Mouse (Mus musculus): ENCODE results near the gene Pi4k2a. TPM values are rescaled to one million over a fixed set of nuclear protein-coding genes. Genes with fewer than 3 reads are reported as not detected.

Pi4k2a gene
- polyA plus RNA-seq, 2 experiments, result 8.6 to 9.1 TPM

DNA sequence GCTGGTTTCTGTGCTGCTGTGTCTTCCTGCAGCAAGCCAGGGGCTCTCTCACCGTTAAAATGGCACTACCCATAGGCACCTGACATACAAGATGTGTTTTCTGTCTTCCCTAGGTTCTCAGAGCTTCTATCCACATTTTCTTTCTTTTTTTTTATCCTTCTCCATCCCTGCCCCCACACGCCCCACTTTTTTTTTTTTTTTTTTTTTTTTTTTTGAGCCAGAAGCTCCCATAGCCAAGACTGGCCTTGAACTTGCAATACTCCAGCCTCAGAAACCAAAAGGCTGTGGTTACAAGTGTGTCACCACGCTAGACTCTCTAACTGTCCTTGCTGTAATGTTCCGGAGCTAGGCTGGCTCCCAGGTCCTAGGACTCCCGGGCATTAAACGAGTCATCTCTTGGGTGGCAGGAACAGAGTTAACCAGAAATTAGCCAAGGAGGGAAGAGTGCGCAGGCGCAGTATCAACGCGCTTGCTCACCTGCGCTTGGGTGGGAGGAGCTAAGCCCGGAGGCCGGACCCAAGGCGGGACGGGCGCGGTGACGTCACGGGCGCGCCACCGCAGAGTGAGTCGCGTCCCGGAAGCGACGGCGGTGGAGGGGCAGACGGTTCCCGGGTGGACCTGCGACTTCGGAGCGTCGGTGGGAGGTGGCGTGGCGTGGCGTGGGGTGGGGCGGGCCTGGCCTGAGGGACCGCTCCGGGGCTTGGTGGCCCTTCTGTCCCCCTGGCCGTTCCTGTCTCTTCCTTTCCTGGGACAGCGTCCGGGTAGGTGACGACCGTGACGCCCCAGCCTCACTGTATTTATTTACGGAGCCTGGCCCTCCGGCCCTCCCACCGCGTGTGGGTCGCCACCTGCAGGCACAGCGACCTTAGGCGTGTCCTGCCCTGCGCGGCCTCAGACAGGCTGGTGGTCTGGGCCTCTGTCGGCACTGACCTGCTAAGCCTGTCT lies 80.0 kb downstream of the Pi4k2a start:
- Histone ChIP-seq H3K4me2 (ENCODE audit: low read depth) (peak overlapping the region; percentile 87), H3K27me3 (ENCODE audit: control insufficient read depth, insufficient read depth, low read length) (peaks cover 6% of the 10 kb centered on the region), H3K36me3 (replicated peaks; ENCODE audit: control insufficient read depth, insufficient read depth, low read depth) (no peaks in the 10 kb centered on the region), H3K4me3 (ENCODE audit: insufficient read depth in 1 of 2, low read depth in 2 of 2, low read length in 2 of 2) (peak overlapping the region; percentile 64 to 71), H3K9me3 (ENCODE audit: control insufficient read depth, low read length) (no peaks in the 10 kb centered on the region), H3K9ac (replicated peaks) (peak overlapping the region; percentile 81), H3K4me1 (replicated peaks; ENCODE audit: control insufficient read depth in 2 of 2, insufficient read depth in 2 of 2, low read length in 1 of 2) (peaks cover 12 to 25% of the 10 kb centered on the region in 2 experiments), H3K27ac (peak overlapping the region; percentile 46)
- 1% methylated on average over 54 of the region's 56 CpGs for WGBS (ENCODE audit: insufficient replicate concordance)
- peak; percentile 90 for ATAC-seq (ENCODE audit: insufficient read depth)
- TF ChIP-seq EP300 (IDR thresholded peaks at IDR 0.05; ENCODE audit: low read depth) (no peak), CTCF (IDR thresholded peaks at IDR 0.05; ENCODE audit: low read depth) (peak; percentile 24; the same call in 1 of the 2 replicates)
- DNase-seq (ENCODE audit: low read depth in 3 of 3, low spot score in 3 of 3), result peak; percentile 87 to 91 (median 89)

Other genes starting within 250 kb of the Pi4k2a start
- gene Frat2, start 242.3 kb upstream of the Pi4k2a start, polyA plus RNA-seq (2012; rRNA removed), result 5.2 and 5.4 TPM in 2 replicates
- gene Frat2, start 242.3 kb upstream of the Pi4k2a start, polyA plus RNA-seq (2014; fragmentation: Nextera tagmentation; extraction: Ambion mirVana), result 2.9 and 3.4 TPM in 2 replicates
- 4.8 and 6.0 TPM in 2 replicates for gene Rrp12, start 194.3 kb upstream of the Pi4k2a start, polyA plus RNA-seq (2012; rRNA removed)
- 5.0 and 7.4 TPM in 2 replicates for gene Rrp12, start 194.3 kb upstream of the Pi4k2a start, polyA plus RNA-seq (2014; fragmentation: Nextera tagmentation; extraction: Ambion mirVana)
- gene Pgam1, start 178.5 kb upstream of the Pi4k2a start, polyA plus RNA-seq (2012; rRNA removed), result 100.0 and 123 TPM in 2 replicates
- 172 and 190 TPM in 2 replicates for gene Pgam1, start 178.5 kb upstream of the Pi4k2a start, polyA plus RNA-seq (2014; fragmentation: Nextera tagmentation; extraction: Ambion mirVana)
- gene Exosc1, start 157.0 kb upstream of the Pi4k2a start, polyA plus RNA-seq (2012; rRNA removed), result 17.9 and 20.4 TPM in 2 replicates
- 38.8 and 40.1 TPM in 2 replicates for gene Exosc1, start 157.0 kb upstream of the Pi4k2a start, polyA plus RNA-seq (2014; fragmentation: Nextera tagmentation; extraction: Ambion mirVana)
- gene Zdhhc16, start 157.0 kb upstream of the Pi4k2a start, polyA plus RNA-seq (2012; rRNA removed), result 25.6 and 27.0 TPM in 2 replicates
- 25.9 and 28.5 TPM in 2 replicates for gene Zdhhc16, start 157.0 kb upstream of the Pi4k2a start, polyA plus RNA-seq (2014; fragmentation: Nextera tagmentation; extraction: Ambion mirVana)
- gene Mms19, start 109.3 kb upstream of the Pi4k2a start, polyA plus RNA-seq (2012; rRNA removed), result 18.2 and 18.5 TPM in 2 replicates
- gene Mms19, start 109.3 kb upstream of the Pi4k2a start, polyA plus RNA-seq (2014; fragmentation: Nextera tagmentation; extraction: Ambion mirVana), result 10.4 and 10.8 TPM in 2 replicates
- 4.2 and 4.4 TPM in 2 replicates for gene Ubtd1, start 108.7 kb upstream of the Pi4k2a start, polyA plus RNA-seq (2012; rRNA removed)
- 1.9 and 2.0 TPM in 2 replicates for gene Ubtd1, start 108.7 kb upstream of the Pi4k2a start, polyA plus RNA-seq (2014; fragmentation: Nextera tagmentation; extraction: Ambion mirVana)
- gene Ankrd2, start 54.5 kb upstream of the Pi4k2a start, polyA plus RNA-seq (2012; rRNA removed), result 0.08 TPM in 1 of 2 replicates, not detected in the other
- gene Ankrd2, start 54.5 kb upstream of the Pi4k2a start, polyA plus RNA-seq (2014; fragmentation: Nextera tagmentation; extraction: Ambion mirVana), result not detected in 2 replicates
- 22.1 and 25.8 TPM in 2 replicates for gene Hoga1, start 44.9 kb upstream of the Pi4k2a start, polyA plus RNA-seq (2012; rRNA removed)
- 30.4 and 36.8 TPM in 2 replicates for gene Hoga1, start 44.9 kb upstream of the Pi4k2a start, polyA plus RNA-seq (2014; fragmentation: Nextera tagmentation; extraction: Ambion mirVana)
- 0.92 and 1.1 TPM in 2 replicates for gene 4933411K16Rik, start 38.2 kb upstream of the Pi4k2a start, polyA plus RNA-seq (2012; rRNA removed)
- gene 4933411K16Rik, start 38.2 kb upstream of the Pi4k2a start, polyA plus RNA-seq (2014; fragmentation: Nextera tagmentation; extraction: Ambion mirVana), result not detected in 2 replicates
- 1.5 and 1.6 TPM in 2 replicates for gene Morn4, start 4.1 kb upstream of the Pi4k2a start, polyA plus RNA-seq (2012; rRNA removed)
- 1.4 TPM in 2 replicates for gene Morn4, start 4.1 kb upstream of the Pi4k2a start, polyA plus RNA-seq (2014; fragmentation: Nextera tagmentation; extraction: Ambion mirVana)
- gene Avpi1, start 38.6 kb downstream of the Pi4k2a start, polyA plus RNA-seq (2012; rRNA removed), result 7.2 and 8.5 TPM in 2 replicates
- gene Avpi1, start 38.6 kb downstream of the Pi4k2a start, polyA plus RNA-seq (2014; fragmentation: Nextera tagmentation; extraction: Ambion mirVana), result 20.4 and 21.7 TPM in 2 replicates
- gene Marveld1, start 56.9 kb downstream of the Pi4k2a start, polyA plus RNA-seq (2012; rRNA removed), result 7.6 and 8.6 TPM in 2 replicates
- 1.6 and 2.4 TPM in 2 replicates for gene Marveld1, start 56.9 kb downstream of the Pi4k2a start, polyA plus RNA-seq (2014; fragmentation: Nextera tagmentation; extraction: Ambion mirVana)
- 6.8 and 8.5 TPM in 2 replicates for gene Zfyve27, start 73.5 kb downstream of the Pi4k2a start, polyA plus RNA-seq (2012; rRNA removed)
- 3.9 and 4.2 TPM in 2 replicates for gene Zfyve27, start 73.5 kb downstream of the Pi4k2a start, polyA plus RNA-seq (2014; fragmentation: Nextera tagmentation; extraction: Ambion mirVana)
- not detected in 2 replicates for gene Sfrp5, start 111.8 kb downstream of the Pi4k2a start, polyA plus RNA-seq (2012; rRNA removed)
- 0.05 TPM in 1 of 2 replicates, not detected in the other for gene Sfrp5, start 111.8 kb downstream of the Pi4k2a start, polyA plus RNA-seq (2014; fragmentation: Nextera tagmentation; extraction: Ambion mirVana)
- 0.02 TPM in 1 of 2 replicates, not detected in the other for gene Golga7b, start 157.1 kb downstream of the Pi4k2a start, polyA plus RNA-seq (2012; rRNA removed)
- not detected in 2 replicates for gene Golga7b, start 157.1 kb downstream of the Pi4k2a start, polyA plus RNA-seq (2014; fragmentation: Nextera tagmentation; extraction: Ambion mirVana)